Mouse (Mus musculus): ENCODE results near the gene Ncoa6.

GRCm38 (mm10) chr2:155513543-155513942 is 39.8 kb upstream of the Ncoa6 start:
- TF ChIP-seq CTCF (IDR thresholded peaks at IDR 0.05; ENCODE audit: low read depth) (no peak), EP300 (IDR thresholded peaks at IDR 0.05; ENCODE audit: low read depth) (no peak)
